Mouse (Mus musculus): ENCODE data around the gene Ntrk1. TPM values are rescaled to one million over a fixed set of nuclear protein-coding genes. Genes with fewer than 3 reads are reported as not detected.

Ntrk1 gene
- total and polyA plus RNA-seq, 3 experiments = not detected

DNA sequence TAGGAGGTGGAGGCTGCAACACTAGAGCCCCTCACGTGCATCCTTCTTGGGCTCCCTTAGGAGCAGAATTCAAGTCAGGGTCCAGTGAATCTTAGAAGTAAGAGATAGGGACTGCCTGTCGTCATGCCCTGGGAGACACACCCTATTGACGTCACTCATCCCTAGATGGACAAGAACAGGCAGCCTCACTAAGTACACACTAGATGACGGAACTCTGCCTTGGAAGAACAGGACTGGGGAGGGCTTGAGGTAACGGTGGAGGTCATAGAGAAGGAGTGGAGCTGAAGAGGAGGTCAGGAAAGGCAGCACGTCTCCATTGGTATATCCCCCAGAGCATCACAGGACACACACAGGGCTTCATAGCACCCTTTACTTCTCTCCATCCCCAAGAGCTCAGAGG is 66.3 kb downstream of the Ntrk1 start:
- Histone ChIP-seq H3K27me3 (ENCODE audit: control insufficient read depth in 1 of 2, insufficient read depth in 2 of 2, low read length in 2 of 2) (no peaks in the 10 kb centered on the region), H3K9me3 (replicated peaks; ENCODE audit: insufficient read depth, low read length) (no peaks in the 10 kb centered on the region), H3K27ac (ENCODE audit: control insufficient read depth, low read depth, low read length) (no peak overlapping the region), H3K79me2 (ENCODE audit: control insufficient read depth, insufficient read depth, low read length, poor library complexity) (no peaks in the 10 kb centered on the region), H3K4me3 (ENCODE audit: control insufficient read depth in 1 of 2, insufficient read depth in 1 of 2, low read depth in 2 of 2, low read length in 2 of 2) (no peak overlapping the region), H3K4me1 (ENCODE audit: control insufficient read depth in 1 of 2, insufficient read depth in 2 of 2, low read length in 2 of 2) (peaks cover 0 to 5% of the 10 kb centered on the region in 2 experiments; a peak in 1 of 4 replicates), H3K36me3 (ENCODE audit: control insufficient read depth in 1 of 2, insufficient read depth in 2 of 2, low read length in 2 of 2) (0 out of 4 replicates have a peak, but pooled peaks cover 0 to 2% of the 10 kb centered on the region in 2 experiments), H3K9ac (ENCODE audit: control insufficient read depth, low read depth, low read length, poor library complexity, severe bottlenecking) (no peak overlapping the region)
- TF ChIP-seq CHD1 (IDR thresholded peaks at IDR 0.05; ENCODE audit: low read depth, low read length) = no peak
- TF ChIP-seq UBTF (IDR thresholded peaks at IDR 0.05; ENCODE audit: borderline replicate concordance, insufficient read depth, low read depth, low read length) = no peak
- no peak for TF ChIP-seq USF1 (IDR thresholded peaks at IDR 0.05; ENCODE audit: low read depth, low read length)
- TF ChIP-seq GABPA (IDR thresholded peaks at IDR 0.05; ENCODE audit: low read depth, low read length) = no peak
- TF ChIP-seq TCF12 (IDR thresholded peaks at IDR 0.05; ENCODE audit: low read depth, low read length) = no peak
- TF ChIP-seq E2F4 (IDR thresholded peaks at IDR 0.05; ENCODE audit: borderline replicate concordance, low read depth, low read length) = no peak
- no peak for TF ChIP-seq ZKSCAN1 (IDR thresholded peaks at IDR 0.05; ENCODE audit: low read depth, low read length)
- DNase-seq (ENCODE audit: low read depth, low spot score) = no peak

Other genes with a start within 250 kb of the Ntrk1 start
- 2.0 and 2.3 TPM in 2 replicates for gene Arhgef11, start 177.6 kb downstream of the Ntrk1 start, total RNA-seq (2012; rRNA removed)
- 1 to 10 TPM in 1 of 2 experiments, not detected in 1; 4.9 TPM for gene Arhgef11, start 177.6 kb downstream of the Ntrk1 start, polyA plus RNA-seq (2012; ENCODE audit: insufficient read depth in 1 of 2, insufficient read length in 2 of 2, low read depth in 1 of 2, low replicate concordance in 2 of 2, missing spikeins in 1 of 2)
- 0.04 TPM in 1 of 2 replicates, not detected in the other for gene Lrrc71, start 46.5 kb downstream of the Ntrk1 start, total RNA-seq (2012; rRNA removed)
- gene Lrrc71, start 46.5 kb downstream of the Ntrk1 start, polyA plus RNA-seq (2012; ENCODE audit: insufficient read depth in 1 of 2, insufficient read length in 2 of 2, low read depth in 1 of 2, low replicate concordance in 2 of 2, missing spikeins in 1 of 2) = not detected
- gene Insrr, start 1.8 kb upstream of the Ntrk1 start, total RNA-seq (2012; rRNA removed) = 0.62 and 0.77 TPM in 2 replicates
- gene Insrr, start 1.8 kb upstream of the Ntrk1 start, polyA plus RNA-seq (2012; ENCODE audit: insufficient read depth in 1 of 2, insufficient read length in 2 of 2, low read depth in 1 of 2, low replicate concordance in 2 of 2, missing spikeins in 1 of 2) = 1 to 10 TPM in 1 of 2 experiments, not detected in 1; 3.7 TPM
- gene Pear1, start 29.1 kb upstream of the Ntrk1 start, total RNA-seq (2012; rRNA removed) = 0.16 and 0.35 TPM in 2 replicates
- gene Pear1, start 29.1 kb upstream of the Ntrk1 start, polyA plus RNA-seq (2012; ENCODE audit: insufficient read depth in 1 of 2, insufficient read length in 2 of 2, low read depth in 1 of 2, low replicate concordance in 2 of 2, missing spikeins in 1 of 2) = 1 to 10 TPM in 1 of 2 experiments, not detected in 1; 1.0 TPM
- not detected in 2 replicates for gene Sh2d2a, start 51.6 kb upstream of the Ntrk1 start, total RNA-seq (2012; rRNA removed)
- gene Sh2d2a, start 51.6 kb upstream of the Ntrk1 start, polyA plus RNA-seq (2012; ENCODE audit: insufficient read depth in 1 of 2, insufficient read length in 2 of 2, low read depth in 1 of 2, low replicate concordance in 2 of 2, missing spikeins in 1 of 2) = not detected
- gene Prcc, start 90.4 kb upstream of the Ntrk1 start, total RNA-seq (2012; rRNA removed) = 43.2 and 47.0 TPM in 2 replicates
- 10 to 100 TPM in 1 of 2 experiments, not detected in 1; 65.9 TPM for gene Prcc, start 90.4 kb upstream of the Ntrk1 start, polyA plus RNA-seq (2012; ENCODE audit: insufficient read depth in 1 of 2, insufficient read length in 2 of 2, low read depth in 1 of 2, low replicate concordance in 2 of 2, missing spikeins in 1 of 2)
- 505 and 519 TPM in 2 replicates for gene Hdgf, start 111.2 kb upstream of the Ntrk1 start, total RNA-seq (2012; rRNA removed)
- 1,000 to 10,000 TPM in 1 of 2 experiments, 100 to 1,000 TPM in 1; 369 to 1,503 TPM for gene Hdgf, start 111.2 kb upstream of the Ntrk1 start, polyA plus RNA-seq (2012; ENCODE audit: insufficient read depth in 1 of 2, insufficient read length in 2 of 2, low read depth in 1 of 2, low replicate concordance in 2 of 2, missing spikeins in 1 of 2)
- 59.5 and 66.2 TPM in 2 replicates for gene Mrpl24, start 124.3 kb upstream of the Ntrk1 start, total RNA-seq (2012; rRNA removed)
- 10 to 100 TPM in 1 of 2 experiments, not detected in 1; 77.3 TPM for gene Mrpl24, start 124.3 kb upstream of the Ntrk1 start, polyA plus RNA-seq (2012; ENCODE audit: insufficient read depth in 1 of 2, insufficient read length in 2 of 2, low read depth in 1 of 2, low replicate concordance in 2 of 2, missing spikeins in 1 of 2)
- gene Isg20l2, start 135.2 kb upstream of the Ntrk1 start, total RNA-seq (2012; rRNA removed) = 61.4 and 71.8 TPM in 2 replicates
- 10 to 100 TPM in 1 of 2 experiments, not detected in 1; 45.0 TPM for gene Isg20l2, start 135.2 kb upstream of the Ntrk1 start, polyA plus RNA-seq (2012; ENCODE audit: insufficient read depth in 1 of 2, insufficient read length in 2 of 2, low read depth in 1 of 2, low replicate concordance in 2 of 2, missing spikeins in 1 of 2)
- 8.9 and 10.9 TPM in 2 replicates for gene Rrnad1, start 135.6 kb upstream of the Ntrk1 start, total RNA-seq (2012; rRNA removed)
- 10 to 100 TPM in 1 of 2 experiments, not detected in 1; 21.1 TPM for gene Rrnad1, start 135.6 kb upstream of the Ntrk1 start, polyA plus RNA-seq (2012; ENCODE audit: insufficient read depth in 1 of 2, insufficient read length in 2 of 2, low read depth in 1 of 2, low replicate concordance in 2 of 2, missing spikeins in 1 of 2)
- gene Crabp2, start 153.5 kb upstream of the Ntrk1 start, total RNA-seq (2012; rRNA removed) = 0.23 and 0.29 TPM in 2 replicates
- 1 to 10 TPM in 1 of 2 experiments, not detected in 1; 1.2 TPM for gene Crabp2, start 153.5 kb upstream of the Ntrk1 start, polyA plus RNA-seq (2012; ENCODE audit: insufficient read depth in 1 of 2, insufficient read length in 2 of 2, low read depth in 1 of 2, low replicate concordance in 2 of 2, missing spikeins in 1 of 2)
- not detected in 2 replicates for gene Nes, start 175.9 kb upstream of the Ntrk1 start, total RNA-seq (2012; rRNA removed)
- gene Nes, start 175.9 kb upstream of the Ntrk1 start, polyA plus RNA-seq (2012; ENCODE audit: insufficient read depth in 1 of 2, insufficient read length in 2 of 2, low read depth in 1 of 2, low replicate concordance in 2 of 2, missing spikeins in 1 of 2) = under 1 TPM in 1 of 2 experiments, not detected in 1; 0.01 TPM
- gene Bcan, start 205.1 kb upstream of the Ntrk1 start, total RNA-seq (2012; rRNA removed) = not detected in 2 replicates
- not detected for gene Bcan, start 205.1 kb upstream of the Ntrk1 start, polyA plus RNA-seq (2012; ENCODE audit: insufficient read depth in 1 of 2, insufficient read length in 2 of 2, low read depth in 1 of 2, low replicate concordance in 2 of 2, missing spikeins in 1 of 2)
- not detected in 2 replicates for gene Hapln2, start 232.4 kb upstream of the Ntrk1 start, total RNA-seq (2012; rRNA removed)
- not detected for gene Hapln2, start 232.4 kb upstream of the Ntrk1 start, polyA plus RNA-seq (2012; ENCODE audit: insufficient read depth in 1 of 2, insufficient read length in 2 of 2, low read depth in 1 of 2, low replicate concordance in 2 of 2, missing spikeins in 1 of 2)
- gene Gpatch4, start 247.9 kb upstream of the Ntrk1 start, total RNA-seq (2012; rRNA removed) = 76.6 and 105 TPM in 2 replicates
- gene Gpatch4, start 247.9 kb upstream of the Ntrk1 start, polyA plus RNA-seq (2012; ENCODE audit: insufficient read depth in 1 of 2, insufficient read length in 2 of 2, low read depth in 1 of 2, low replicate concordance in 2 of 2, missing spikeins in 1 of 2) = 100 to 1,000 TPM; 135 to 240 TPM